Mouse (Mus musculus): Measurements from ENCODE around the gene Lrrc1. TPM values are rescaled to one million over a fixed set of nuclear protein-coding genes. Genes with fewer than 3 reads are reported as not detected.

Gene Lrrc1
- total RNA-seq, 2 experiments from 2014 or later = 7.5 to 7.9 TPM

GRCm38 (mm10) chr9:77469791-77470607, 74.7 kb downstream of the Lrrc1 start:
- no peak for DNase-seq (ENCODE audit: low spot score in 2 of 2)

- DNase-seq (ENCODE audit: low spot score in 2 of 2) = no peak
Observed at GRCm38 (mm10) chr9:77466926-77467325, 77.7 kb downstream of the Lrrc1 start.

GRCm38 (mm10) chr9:77465401-77465800, 79.3 kb downstream of the Lrrc1 start:
- no peak for DNase-seq (ENCODE audit: low spot score in 2 of 2)

GRCm38 (mm10) chr9:77463861-77464260, 80.8 kb downstream of the Lrrc1 start:
- DNase-seq (ENCODE audit: low spot score in 2 of 2) = no peak

- no peak for DNase-seq (ENCODE audit: low spot score in 2 of 2)
Observed at GRCm38 (mm10) chr9:77463195-77463594, 81.5 kb downstream of the Lrrc1 start.

GRCm38 (mm10) chr9:77461371-77461915, 83.2 kb downstream of the Lrrc1 start:
- no peak for DNase-seq (ENCODE audit: low spot score in 2 of 2)

- no peak for DNase-seq (ENCODE audit: low spot score in 2 of 2)
Observed at GRCm38 (mm10) chr9:77460408-77460807, 84.3 kb downstream of the Lrrc1 start.

GRCm38 (mm10) chr9:77459365-77459764, 85.3 kb downstream of the Lrrc1 start:
- DNase-seq (ENCODE audit: low spot score in 2 of 2) = no peak

GRCm38 (mm10) chr9:77456169-77456826, 88.4 kb downstream of the Lrrc1 start:
- no peak for DNase-seq (ENCODE audit: low spot score in 2 of 2)

- no peak for DNase-seq (ENCODE audit: low spot score in 2 of 2)
Observed at GRCm38 (mm10) chr9:77455439-77456168, 89.1 kb downstream of the Lrrc1 start.

- DNase-seq (ENCODE audit: low spot score in 2 of 2) = no peak
Observed at GRCm38 (mm10) chr9:77452046-77452807, 92.4 kb downstream of the Lrrc1 start.

- no peak for DNase-seq (ENCODE audit: low spot score in 2 of 2)
Observed at GRCm38 (mm10) chr9:77450447-77450846, 94.2 kb downstream of the Lrrc1 start.

- no peak for DNase-seq (ENCODE audit: low spot score in 2 of 2)
Observed at GRCm38 (mm10) chr9:77444876-77445275, 99.8 kb downstream of the Lrrc1 start.

- no peak for DNase-seq (ENCODE audit: low spot score in 2 of 2)
Observed at GRCm38 (mm10) chr9:77439371-77439770, 105.3 kb downstream of the Lrrc1 start.

GRCm38 (mm10) chr9:77438836-77439271, 105.8 kb downstream of the Lrrc1 start:
- no peak for DNase-seq (ENCODE audit: low spot score in 2 of 2)

GRCm38 (mm10) chr9:77437131-77437530, 107.5 kb downstream of the Lrrc1 start:
- DNase-seq (ENCODE audit: low spot score in 2 of 2) = no peak

- DNase-seq (ENCODE audit: low spot score in 2 of 2) = no peak
Observed at GRCm38 (mm10) chr9:77434965-77435364, 109.7 kb downstream of the Lrrc1 start.

GRCm38 (mm10) chr9:77433476-77433875, 111.2 kb downstream of the Lrrc1 start:
- no peak for DNase-seq (ENCODE audit: low spot score in 2 of 2)

- no peak for DNase-seq (ENCODE audit: low spot score in 2 of 2)
Observed at GRCm38 (mm10) chr9:77432030-77432429, 112.6 kb downstream of the Lrrc1 start.

GRCm38 (mm10) chr9:77430413-77431087, 114.1 kb downstream of the Lrrc1 start:
- no peak for DNase-seq (ENCODE audit: low spot score in 2 of 2)

Measured in adrenal gland, adult 18-20 months (tissue).